Mouse (Mus musculus) urinary bladder, postnatal 4 days (tissue): ENCODE results near the gene Dapl1.
A peak's percentile ranks its signal among the peaks of the same experiment; 100 is the strongest.

ENCODE experiments used
- DNase-seq, 2 experiments: peaks; one replicate each; pipeline ENCODE4 v3.0.0; 2021 to 2022; ENCODE audit warnings: low spot score in 2 of 2

Dapl1 gene

GRCm38 (mm10) chr2:59533971-59534748 lies 49.7 kb downstream of the Dapl1 start:
- DNase-seq, result no peak

GRCm38 (mm10) chr2:59536958-59537357 lies 52.5 kb downstream of the Dapl1 start:
- no peak for DNase-seq

- no peak for DNase-seq
Observed at GRCm38 (mm10) chr2:59538031-59538430, 53.6 kb downstream of the Dapl1 start.

- no peak for DNase-seq
Observed at GRCm38 (mm10) chr2:59539796-59540195, 55.3 kb downstream of the Dapl1 start.

GRCm38 (mm10) chr2:59541121-59541887 lies 56.9 kb downstream of the Dapl1 start:
- peak; percentile 57 to 87 for DNase-seq

- no peak for DNase-seq
Observed at GRCm38 (mm10) chr2:59543543-59544065, 59.2 kb downstream of the Dapl1 start.

GRCm38 (mm10) chr2:59544237-59544909 lies 59.9 kb downstream of the Dapl1 start:
- no peak for DNase-seq

GRCm38 (mm10) chr2:59545001-59545400 lies 60.5 kb downstream of the Dapl1 start:
- DNase-seq, result no peak

GRCm38 (mm10) chr2:59547369-59548099 lies 63.1 kb downstream of the Dapl1 start:
- DNase-seq, result no peak

GRCm38 (mm10) chr2:59552784-59553183 lies 68.3 kb downstream of the Dapl1 start:
- no peak for DNase-seq

- no peak for DNase-seq
Observed at GRCm38 (mm10) chr2:59554373-59554940, 70.0 kb downstream of the Dapl1 start.
